Mouse (Mus musculus) olfactory bulb, adult 2 months (tissue): Measurements from ENCODE around the gene Mthfr. TPM values are rescaled to one million over a fixed set of nuclear protein-coding genes. Genes with fewer than 3 reads are reported as not detected.
"Not testable (repeated sequence)": the region's sequence is repeated elsewhere in the genome, so short reads cannot be mapped to it uniquely, and the experiment has no call there.

ENCODE experiments used
- H3K27ac ChIP-seq: fragments of 200-500 bp; 2 replicates; pipeline ENCODE4 v1.5.1; 2012; ENCODE audit warnings: low read depth, low read length; ENCODE audit not compliant: insufficient read depth
- H3K4me1 ChIP-seq: fragments of 200-500 bp; 2 replicates; pipeline ENCODE4 v1.6.1; 2012; ENCODE audit warnings: low read length; ENCODE audit not compliant: control insufficient read depth, insufficient read depth
- H3K4me3 ChIP-seq: fragments of 200-500 bp; 2 replicates; pipeline ENCODE4 v1.5.1; 2012; ENCODE audit warnings: mild to moderate bottlenecking, low read depth, low read length, moderate library complexity; ENCODE audit not compliant: insufficient read depth
- CTCF ChIP-seq: fragments of 200-500 bp; IDR thresholded peaks from 2 replicates; pipeline ENCODE4 v1.5.1; 2012; ENCODE audit warnings: low read depth, mild to moderate bottlenecking, low read length, moderate library complexity; ENCODE audit not compliant: insufficient read depth
- POLR2A ChIP-seq: fragments of 200-500 bp; IDR thresholded peaks from 2 replicates; pipeline ENCODE4 v1.6.1; 2012; ENCODE audit warnings: mild to moderate bottlenecking, low read depth, low read length, moderate library complexity; ENCODE audit not compliant: insufficient read depth
- WGBS: fragments of 180-500 bp; shearing (Covaris S2); methylation state at CpG from one replicate; pipeline ENCODE4 v1.1.7; 2018; 5-methylcytosine and 5-hydroxymethylcytosine counted together
- polyA plus RNA-seq: library from polyadenylated mRNA; stranded (reverse); fragments of >200 nt; gene quantifications from 2 replicates; pipeline ENCODE4 v1.2.4, GENCODE M21; 2012; ENCODE audit warnings: low replicate concordance; ENCODE audit not compliant: missing spikeins, insufficient read depth, insufficient read length

Gene Mthfr
- polyA plus RNA-seq, 1 experiment: not detected

DNA sequence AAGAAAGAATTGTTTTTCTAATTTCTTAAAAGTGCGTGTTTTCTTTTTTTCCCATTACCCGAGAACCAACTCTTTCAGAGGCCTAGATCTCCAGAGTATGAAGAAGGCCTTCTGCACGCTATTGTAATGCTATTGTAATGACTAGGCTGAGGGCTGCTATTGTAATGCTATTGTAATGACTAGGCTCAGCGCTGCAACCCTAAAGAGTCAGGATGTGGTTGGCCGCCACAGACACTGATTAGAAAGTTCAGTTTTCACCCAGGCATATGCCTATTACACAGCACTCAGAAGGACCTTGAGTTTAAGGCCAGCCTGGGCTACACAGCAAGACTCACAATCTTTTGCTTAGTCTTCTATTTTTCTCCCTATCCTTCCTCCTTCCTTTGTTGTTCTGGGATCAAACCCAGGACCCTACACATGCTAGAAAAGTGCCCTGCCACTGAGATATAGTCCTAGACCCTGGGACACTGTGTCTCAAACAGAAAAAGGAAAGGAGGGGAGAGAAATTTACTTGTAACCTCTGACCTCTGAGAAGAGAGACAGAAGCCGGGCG, 4.9 kb upstream of the Mthfr start:
- Histone ChIP-seq H3K4me1 (peaks cover 4% of the 10 kb centered on the region), H3K4me3 (no peak overlapping the region), H3K27ac (no peak overlapping the region)
- 76% methylated on average over 7 of the region's 7 CpGs for WGBS
- TF ChIP-seq POLR2A (no peak), CTCF (no peak)

GRCm38 (mm10) chr4:148035440-148035839, 3.4 kb upstream of the Mthfr start:
- Histone ChIP-seq H3K4me3 (no peak overlapping the region), H3K27ac (no peak overlapping the region), H3K4me1 (peaks cover 11% of the 10 kb centered on the region)
- 96% methylated on average over 3 of the region's 3 CpGs for WGBS
- TF ChIP-seq POLR2A: no peak
- no peak for TF ChIP-seq CTCF

DNA sequence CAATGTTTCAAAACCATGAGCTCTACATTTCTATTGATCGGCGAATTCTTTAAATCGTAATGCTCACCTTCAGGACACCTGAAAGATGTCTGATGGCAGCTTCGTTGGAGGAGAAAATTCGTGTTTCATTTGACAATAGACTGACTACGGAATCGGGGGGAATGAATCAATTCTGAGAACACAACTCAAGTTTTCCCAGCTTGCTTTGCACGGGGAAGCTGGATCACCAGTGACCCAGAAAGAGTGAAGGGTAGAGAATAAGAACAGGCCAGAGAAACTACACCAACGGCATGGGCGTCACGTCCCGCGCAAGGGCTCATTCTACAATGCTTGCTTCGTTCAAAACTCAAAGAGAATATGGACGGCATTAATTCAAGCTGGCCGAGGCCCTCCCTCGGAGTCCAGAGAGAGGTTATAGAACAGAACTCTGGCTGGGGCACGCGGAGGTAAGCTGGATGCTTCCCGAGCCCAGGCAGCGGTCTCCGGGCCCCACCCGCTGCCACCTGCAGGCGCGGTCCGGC, 738 bp upstream of the Mthfr start:
- 6% methylated on average over 26 of the region's 26 CpGs for WGBS
- H3K27ac ChIP-seq: peak overlapping the region; percentile 65
- H3K4me3 ChIP-seq: peak overlapping the region; percentile 77
- H3K4me1 ChIP-seq: peaks cover 24% of the 10 kb centered on the region
- TF ChIP-seq CTCF: no peak
- TF ChIP-seq POLR2A: no peak

- H3K4me1 ChIP-seq: peaks cover 24% of the 10 kb centered on the region
- H3K4me3 ChIP-seq: peak overlapping the region; percentile 77
- peak overlapping the region; percentile 17 for H3K27ac ChIP-seq
- TF ChIP-seq CTCF: no peak
- no peak for TF ChIP-seq POLR2A
- 16% methylated on average over 19 of the region's 19 CpGs for WGBS
Measured at GRCm38 (mm10) chr4:148039254-148040028, 564 bp downstream of the Mthfr start.

DNA sequence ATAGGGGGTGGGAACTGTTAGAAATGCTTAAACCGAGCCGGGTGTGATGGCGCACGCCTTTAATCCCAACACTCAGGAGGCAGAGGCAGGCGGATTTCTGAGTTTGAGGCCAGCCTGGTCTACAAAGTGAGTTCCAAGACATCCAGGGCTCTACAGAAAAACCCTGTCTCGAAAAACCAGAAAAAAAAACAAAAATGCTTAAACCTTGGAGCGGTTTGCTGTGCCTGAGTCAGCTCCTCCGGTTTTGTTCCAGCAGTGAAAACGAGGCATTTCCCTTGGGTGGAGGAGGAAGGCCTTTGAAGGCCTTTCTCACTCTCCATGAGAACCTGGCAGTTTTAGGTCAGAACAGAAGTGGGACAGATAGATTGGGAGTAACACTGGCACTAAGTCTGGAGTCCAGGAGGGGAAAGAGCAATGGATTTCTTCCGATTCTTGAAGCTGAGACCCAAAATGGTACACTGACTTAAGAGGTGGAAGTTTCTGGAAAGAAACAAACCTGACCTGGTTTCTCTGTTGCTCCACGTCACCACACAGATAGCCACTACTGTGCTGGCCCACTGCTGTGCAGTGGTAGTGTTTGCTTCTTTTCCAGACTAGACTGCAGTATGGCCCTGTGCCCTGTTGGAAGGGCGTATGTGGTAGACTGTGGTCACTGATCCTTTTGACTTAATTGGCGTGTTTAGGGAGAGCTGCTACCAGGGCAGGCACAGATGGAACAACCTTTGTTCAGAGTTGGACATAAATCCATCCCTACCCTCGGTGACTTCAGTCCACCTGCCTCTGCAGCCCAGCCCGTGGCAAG, 1.4 kb downstream of the Mthfr start:
- H3K4me3 ChIP-seq: 0 out of 2 replicates have a peak overlapping the region, but pooled peaks have one; percentile 77
- H3K27ac ChIP-seq: no peak overlapping the region
- peaks cover 24% of the 10 kb centered on the region for H3K4me1 ChIP-seq
- 58% methylated on average over 15 of the region's 15 CpGs for WGBS
- TF ChIP-seq CTCF (no peak), POLR2A (no peak)

- 10% methylated on average over 19 of the region's 19 CpGs for WGBS
- Histone ChIP-seq H3K4me1 (peaks cover 24% of the 10 kb centered on the region), H3K27ac (no peak overlapping the region), H3K4me3 (peak overlapping the region; percentile 30)
- TF ChIP-seq CTCF: no peak
- TF ChIP-seq POLR2A: 0 out of 2 replicates have a peak, but pooled peaks have one; percentile 24
Measured at GRCm38 (mm10) chr4:148040933-148041610, 2.2 kb downstream of the Mthfr start.

DNA sequence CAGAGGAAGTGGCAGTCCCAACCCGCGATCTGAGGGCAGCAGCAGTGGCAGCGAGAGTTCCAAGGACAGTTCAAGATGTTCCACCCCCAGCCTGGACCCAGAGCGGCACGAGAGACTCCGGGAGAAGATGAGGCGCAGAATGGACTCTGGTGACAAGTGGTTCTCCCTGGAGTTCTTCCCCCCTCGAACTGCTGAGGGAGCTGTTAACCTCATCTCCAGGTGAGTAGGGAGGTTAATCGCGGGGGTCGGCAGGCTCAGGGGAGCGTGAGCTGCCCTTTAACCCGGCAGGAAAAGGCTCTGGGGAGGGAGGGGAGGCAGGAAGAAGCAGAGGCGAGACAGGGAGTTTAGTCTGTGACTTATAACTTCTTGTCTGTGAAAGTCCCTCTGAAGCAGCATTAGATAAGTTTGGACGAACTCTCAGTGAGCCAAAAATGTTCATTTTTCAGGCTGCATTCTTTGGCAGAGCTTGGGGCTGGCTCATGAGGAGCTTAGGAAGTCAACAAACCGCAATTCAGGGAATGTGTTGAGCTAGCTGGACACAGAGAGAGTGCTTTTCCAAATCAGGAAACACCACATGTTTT, 2.8 kb downstream of the Mthfr start:
- WGBS: 33% methylated on average over 16 of the region's 16 CpGs
- Histone ChIP-seq H3K4me3 (peak overlapping the region; percentile 30; the same call in 1 of the 2 replicates), H3K27ac (0 out of 2 replicates have a peak overlapping the region, but pooled peaks have one; percentile 18), H3K4me1 (peaks cover 24% of the 10 kb centered on the region)
- TF ChIP-seq POLR2A: no peak

DNA sequence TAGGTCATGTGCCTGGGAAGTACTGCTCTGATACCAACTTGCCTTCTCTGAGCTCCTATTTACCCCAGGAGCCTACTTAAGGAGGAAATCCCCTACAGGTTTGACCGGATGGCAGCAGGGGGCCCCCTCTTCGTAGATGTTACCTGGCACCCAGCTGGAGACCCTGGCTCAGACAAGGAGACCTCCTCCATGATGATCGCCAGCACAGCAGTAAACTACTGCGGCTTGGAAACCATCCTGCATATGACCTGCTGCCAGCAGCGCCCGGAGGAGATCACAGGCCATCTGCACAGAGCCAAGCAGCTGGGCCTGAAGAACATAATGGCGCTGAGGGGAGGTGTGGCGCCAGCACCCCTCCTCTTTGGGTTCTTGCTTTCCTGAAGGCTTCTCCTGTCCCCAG, 4.5 kb downstream of the Mthfr start:
- H3K4me1 ChIP-seq: peaks cover 21% of the 10 kb centered on the region
- WGBS: 55% methylated on average over 7 of the region's 8 CpGs
- not testable (repeated sequence) for H3K27ac ChIP-seq, H3K4me3 ChIP-seq
